Mouse (Mus musculus) heart, embryonic 16.5 days (tissue): ENCODE measurements around the gene Tnrc6c. TPM values are rescaled to one million over a fixed set of nuclear protein-coding genes. Genes with fewer than 3 reads are reported as not detected.
"Not testable (repeated sequence)": the region's sequence is repeated elsewhere in the genome, so short reads cannot be mapped to it uniquely, and the experiment has no call there.

Source experiments
- ATAC-seq: fragments of 200-750 bp; cut with Nextera tagmentation; replicated peaks from 2 replicates; pipeline ENCODE4 v1.8.0; 2017; ENCODE audit warnings: moderate number of reproducible peaks; ENCODE audit not compliant: insufficient read depth, low FRiP score; ENCODE audit errors: extremely low read depth
- H3K27ac ChIP-seq: fragments of 300-500 bp; sonication (generic); 2 replicates; pipeline ENCODE4 v1.5.1; 2014; ENCODE audit warnings: mild to moderate bottlenecking, low read length, control low read depth, moderate library complexity
- H3K27me3 ChIP-seq: fragments of 300-500 bp; sonication (generic); 2 replicates; pipeline ENCODE4 v1.6.1; 2014; ENCODE audit warnings: low read length, mixed read lengths; ENCODE audit not compliant: control insufficient read depth, insufficient read depth
- H3K36me3 ChIP-seq: fragments of 300-500 bp; sonication (generic); 2 replicates; pipeline ENCODE4 v1.6.1; 2014; ENCODE audit not compliant: control insufficient read depth, insufficient read depth
- H3K4me1 ChIP-seq: fragments of 300-500 bp; sonication (generic); 2 replicates; pipeline ENCODE4 v1.6.1; 2014; ENCODE audit warnings: low read length, mixed read lengths; ENCODE audit not compliant: control insufficient read depth, insufficient read depth
- H3K4me2 ChIP-seq: fragments of 300-500 bp; sonication (generic); 2 replicates; pipeline ENCODE4 v1.6.1; 2014; ENCODE audit warnings: low read depth, mild to moderate bottlenecking, control low read depth, low read length
- H3K4me3 ChIP-seq: fragments of 300-500 bp; sonication (generic); 2 replicates; pipeline ENCODE4 v1.5.1; 2014; ENCODE audit warnings: mild to moderate bottlenecking, control low read depth, low read length
- H3K9ac ChIP-seq: fragments of 300-500 bp; sonication (generic); 2 replicates; pipeline ENCODE4 v1.6.1; 2014; ENCODE audit warnings: low read length, control low read depth
- H3K9me3 ChIP-seq: fragments of 300-500 bp; sonication (generic); replicated peaks from 2 replicates; pipeline ENCODE4 v1.6.1; 2016; ENCODE audit warnings: low read length; ENCODE audit not compliant: control insufficient read depth
- WGBS: fragments of 180-500 bp; shearing (Covaris S2); extraction: QIAGEN DNeasy Blood & Tissue Kit; methylation state at CpG from one replicate; pipeline ENCODE4 v1.1.7; 2014; 5-methylcytosine and 5-hydroxymethylcytosine counted together
- polyA plus RNA-seq: library from polyadenylated mRNA; unstranded; fragments of >200 nt; fragmentation: Nextera tagmentation; extraction: Ambion mirVana; gene quantifications from 2 replicates; pipeline ENCODE4 v1.2.1, GENCODE M21; 2015

Gene Tnrc6c
- polyA plus RNA-seq, 1 experiment from 2014 or later: 6.5 TPM

GRCm38 (mm10) chr11:117783683-117784309, 129.7 kb downstream of the Tnrc6c start:
- Histone ChIP-seq H3K9ac (peak overlapping the region; percentile 43; the same call in 1 of the 2 replicates), H3K27ac (peak overlapping the region; percentile 2; the same call in 1 of the 2 replicates), H3K4me2 (peak overlapping the region; percentile 98), H3K36me3 (no peaks in the 10 kb centered on the region), H3K4me1 (peaks cover 28% of the 10 kb centered on the region), H3K4me3 (peak overlapping the region; percentile 44), H3K27me3 (no peaks in the 10 kb centered on the region; the same call in 1 of the 2 replicates), H3K9me3 (no peaks in the 10 kb centered on the region)
- ATAC-seq: no peak
- 48% methylated on average over 10 of the region's 10 CpGs for WGBS

GRCm38 (mm10) chr11:117786294-117786693, 132.2 kb downstream of the Tnrc6c start:
- Histone ChIP-seq H3K27me3 (no peaks in the 10 kb centered on the region; the same call in 1 of the 2 replicates), H3K9me3 (no peaks in the 10 kb centered on the region), H3K27ac (no peak overlapping the region), H3K9ac (no peak overlapping the region), H3K4me3 (no peak overlapping the region), H3K4me1 (peaks cover 23% of the 10 kb centered on the region), H3K36me3 (no peaks in the 10 kb centered on the region), H3K4me2 (no peak overlapping the region)
- ATAC-seq: no peak
- 15% methylated on average over 10 of the region's 10 CpGs for WGBS

GRCm38 (mm10) chr11:117788481-117788880, 134.4 kb downstream of the Tnrc6c start:
- not testable (repeated sequence) for H3K36me3 ChIP-seq, ATAC-seq, H3K27me3 ChIP-seq, H3K9ac ChIP-seq, H3K9me3 ChIP-seq, H3K4me2 ChIP-seq, H3K4me3 ChIP-seq, H3K27ac ChIP-seq
- WGBS: 81% methylated on average over 7 of the region's 7 CpGs
- peaks cover 12% of the 10 kb centered on the region for H3K4me1 ChIP-seq

GRCm38 (mm10) chr11:117790286-117790685, 136.2 kb downstream of the Tnrc6c start:
- H3K9ac ChIP-seq: peak overlapping the region; percentile 42
- WGBS: 6% methylated on average over 13 of the region's 14 CpGs

GRCm38 (mm10) chr11:117790703-117791440, 136.8 kb downstream of the Tnrc6c start:
- 32% methylated on average over 22 of the region's 23 CpGs for WGBS
- Histone ChIP-seq H3K4me1 (peaks cover 11% of the 10 kb centered on the region), H3K9me3 (no peaks in the 10 kb centered on the region), H3K9ac (peak overlapping the region; percentile 42), H3K4me3 (peak overlapping the region; percentile 34), H3K4me2 (peak overlapping the region; percentile 55), H3K27me3 (no peaks in the 10 kb centered on the region), H3K27ac (no peak overlapping the region), H3K36me3 (no peaks in the 10 kb centered on the region)
- ATAC-seq: no peak; the same call in 1 of the 2 replicates

More at GRCm38 (mm10) chr11:117790286-117790685, 136.2 kb downstream of the Tnrc6c start:
- peak overlapping the region; percentile 34 for H3K4me3 ChIP-seq
- peak overlapping the region; percentile 55 for H3K4me2 ChIP-seq
- H3K9me3 ChIP-seq: no peaks in the 10 kb centered on the region
- H3K36me3 ChIP-seq: no peaks in the 10 kb centered on the region
- no peak overlapping the region for H3K27ac ChIP-seq
- peaks cover 11% of the 10 kb centered on the region for H3K4me1 ChIP-seq
- ATAC-seq: peak; percentile 15
- no peaks in the 10 kb centered on the region for H3K27me3 ChIP-seq

- H3K27me3 ChIP-seq: no peaks in the 10 kb centered on the region
- H3K4me3 ChIP-seq: no peak overlapping the region
- H3K27ac ChIP-seq: no peak overlapping the region
- no peak overlapping the region for H3K4me2 ChIP-seq
- H3K36me3 ChIP-seq: no peaks in the 10 kb centered on the region
- no peak for ATAC-seq
- H3K4me1 ChIP-seq: peaks cover 11% of the 10 kb centered on the region
- H3K9ac ChIP-seq: no peak overlapping the region
- H3K9me3 ChIP-seq: no peaks in the 10 kb centered on the region
- WGBS: 79% methylated on average over 9 of the region's 9 CpGs
Observed at GRCm38 (mm10) chr11:117791441-117791761, 137.3 kb downstream of the Tnrc6c start.

GRCm38 (mm10) chr11:117792281-117792888, 138.3 kb downstream of the Tnrc6c start:
- Histone ChIP-seq H3K4me3 (peak overlapping the region; percentile 37), H3K4me2 (peak overlapping the region; percentile 66), H3K4me1 (peaks cover 11% of the 10 kb centered on the region), H3K27ac (peak overlapping the region; percentile 53; the same call in 1 of the 2 replicates), H3K27me3 (no peaks in the 10 kb centered on the region), H3K9ac (peak overlapping the region; percentile 67), H3K9me3 (no peaks in the 10 kb centered on the region), H3K36me3 (no peaks in the 10 kb centered on the region)
- 11% methylated on average over 22 of the region's 22 CpGs for WGBS
- ATAC-seq: no peak; the same call in 1 of the 2 replicates

- H3K9ac ChIP-seq: no peak overlapping the region
- H3K4me2 ChIP-seq: no peak overlapping the region
- 53% methylated on average over 4 of the region's 4 CpGs for WGBS
- no peaks in the 10 kb centered on the region for H3K27me3 ChIP-seq
- no peak overlapping the region for H3K4me3 ChIP-seq
- 0 out of 2 replicates have a peak, but pooled peaks have one; percentile 16 for ATAC-seq
- H3K9me3 ChIP-seq: no peaks in the 10 kb centered on the region
- H3K4me1 ChIP-seq: peaks cover 18% of the 10 kb centered on the region
- no peak overlapping the region for H3K27ac ChIP-seq
- no peaks in the 10 kb centered on the region for H3K36me3 ChIP-seq
Observed at GRCm38 (mm10) chr11:117794035-117794551, 140.0 kb downstream of the Tnrc6c start.
